Mouse (Mus musculus) heart, embryonic 11.5 days (tissue): ENCODE data around the gene Bmp6. TPM values are rescaled to one million over a fixed set of nuclear protein-coding genes. Genes with fewer than 3 reads are reported as not detected.

Experiments
- polyA plus RNA-seq: library from polyadenylated mRNA; unstranded; fragments of >200 nt; fragmentation: Nextera tagmentation; extraction: Ambion mirVana; gene quantifications from 2 replicates; pipeline ENCODE4 v1.2.1, GENCODE M21; 2014

Gene Bmp6
- polyA plus RNA-seq, 1 experiment from 2014 or later = 2.6 TPM

Other genes starting within 250 kb of the Bmp6 start
- 46.2 and 51.8 TPM in 2 replicates for gene Dsp, start 193.8 kb upstream of the Bmp6 start, polyA plus RNA-seq
- 27.3 and 27.7 TPM in 2 replicates for gene Snrnp48, start 140.2 kb upstream of the Bmp6 start, polyA plus RNA-seq
- 205 and 250 TPM in 2 replicates for gene Txndc5, start 183.7 kb downstream of the Bmp6 start, polyA plus RNA-seq